In genomic region chr2:39003512-39003911, GRCm38 (mm10) we compare ENCODE assay signal across 8 mouse cellular contexts. TPM values are rescaled to one million over a fixed set of nuclear protein-coding genes. Genes with fewer than 3 reads are reported as not detected.
DNase-seq lines count a peak whose midpoint lies in the region; ATAC-seq and TF ChIP-seq lines count a peak whose summit lies in the region.

No protein-coding gene starts in this region.

- intact Hi-C loops in left cerebral cortex, postnatal 14 days (cut with DNase I): no loop called here

- H3K27ac ChIP-seq in forebrain, embryonic 14.5 days (ENCODE audit: low read depth, low read length): no peak overlapping the region
- H3K27ac ChIP-seq in liver, embryonic 14.5 days: peak overlapping the region; percentile 42

- peaks cover 46% of the 10 kb centered on the region for H3K36me3 ChIP-seq in forebrain, embryonic 14.5 days (ENCODE audit: control insufficient read depth, insufficient read depth, low read length)
- H3K36me3 ChIP-seq in liver, embryonic 14.5 days (replicated peaks; ENCODE audit: control insufficient read depth, insufficient read depth, low read depth): peaks cover 35% of the 10 kb centered on the region

- peaks cover 22% of the 10 kb centered on the region for H3K4me1 ChIP-seq in forebrain, embryonic 14.5 days (ENCODE audit: control insufficient read depth, insufficient read depth, low read length)
- peaks cover 23 to 37% of the 10 kb centered on the region in 2 experiments for H3K4me1 ChIP-seq in liver, embryonic 14.5 days (replicated peaks; ENCODE audit: control insufficient read depth in 2 of 2, insufficient read depth in 2 of 2, low read length in 1 of 2)

- H3K4me2 ChIP-seq in forebrain, embryonic 14.5 days (ENCODE audit: low read length): peak overlapping the region; percentile 94
- peak overlapping the region; percentile 98 for H3K4me2 ChIP-seq in liver, embryonic 14.5 days (ENCODE audit: low read depth)

- ATAC-seq in forebrain, embryonic 14.5 days: no peak
- no peak for ATAC-seq in liver, embryonic 14.5 days (ENCODE audit: insufficient read depth)

- peak overlapping the region; percentile 88; the same call in 1 of the 2 replicates for H3K9ac ChIP-seq in forebrain, embryonic 14.5 days (ENCODE audit: low read length)
- peak overlapping the region; percentile 87 for H3K9ac ChIP-seq in liver, embryonic 14.5 days (replicated peaks)

- peak overlapping the region; percentile 71 for H3K4me3 ChIP-seq in forebrain, embryonic 14.5 days (ENCODE audit: low read depth, low read length)
- peak overlapping the region; percentile 91 to 95 for H3K4me3 ChIP-seq in liver, embryonic 14.5 days (ENCODE audit: insufficient read depth in 1 of 2, low read depth in 2 of 2, low read length in 2 of 2)

- DNase-seq in cerebellum, adult 11-12 months: peak; percentile 20
- no peak for DNase-seq in cerebellum, postnatal 4 days (ENCODE audit: low spot score in 2 of 2)
- DNase-seq in 3T3-L1 (ENCODE audit: low read depth, low spot score): peak; percentile 29
- no peak for DNase-seq in forebrain, embryonic 14.5 days (ENCODE audit: low spot score)
- no peak for DNase-seq in liver, embryonic 14.5 days (ENCODE audit: low read depth in 3 of 3, low spot score in 3 of 3)
- no peak for DNase-seq in urinary bladder, postnatal 14 days (ENCODE audit: low spot score)
- no peak for DNase-seq in cerebellum, adult 18-20 months
- DNase-seq in left cerebral cortex, postnatal 14 days (ENCODE audit: low spot score in 2 of 2): no peak

- no peak for TF ChIP-seq CTCF in liver, embryonic 14.5 days (IDR thresholded peaks at IDR 0.05; ENCODE audit: low read depth)

- H3K27me3 ChIP-seq in forebrain, embryonic 14.5 days (replicated peaks; ENCODE audit: control insufficient read depth, insufficient read depth, low read length): no peaks in the 10 kb centered on the region
- no peaks in the 10 kb centered on the region for H3K27me3 ChIP-seq in liver, embryonic 14.5 days (ENCODE audit: control insufficient read depth, insufficient read depth, low read length)

- WGBS in forebrain, embryonic 14.5 days: 73% methylated on average over 5 of the region's 5 CpGs
- WGBS in liver, embryonic 14.5 days (ENCODE audit: insufficient replicate concordance): 24% methylated on average over 5 of the region's 5 CpGs

- no peaks in the 10 kb centered on the region for H3K9me3 ChIP-seq in forebrain, embryonic 14.5 days (replicated peaks; ENCODE audit: control insufficient read depth, low read length)
- no peaks in the 10 kb centered on the region for H3K9me3 ChIP-seq in liver, embryonic 14.5 days (ENCODE audit: control insufficient read depth, low read length)

- TF ChIP-seq EP300 in liver, embryonic 14.5 days (IDR thresholded peaks at IDR 0.05; ENCODE audit: low read depth): no peak

RNA-seq across cellular contexts. Expression of gene Arpc5l, which starts 1.6 kb away (rescaled TPM):
- polyA plus RNA-seq in forebrain, embryonic 14.5 days (2014; fragmentation: Nextera tagmentation; extraction: Ambion mirVana): 142 and 144 TPM in 2 replicates
- 14.9 and 29.8 TPM in 2 replicates for polyA plus RNA-seq in liver, embryonic 14.5 days (2012; rRNA removed)
- 54.1 and 55.5 TPM in 2 replicates for polyA plus RNA-seq in liver, embryonic 14.5 days (2014; fragmentation: Nextera tagmentation; extraction: Ambion mirVana)
- total RNA-seq in left cerebral cortex, postnatal 14 days (2021): 100 to 1,000 TPM; 100 to 107 TPM

RNA-seq across cellular contexts. Expression of gene Rpl35, which starts 1.9 kb away (rescaled TPM):
- polyA plus RNA-seq in forebrain, embryonic 14.5 days (2014; fragmentation: Nextera tagmentation; extraction: Ambion mirVana): 779 and 875 TPM in 2 replicates
- 286 and 465 TPM in 2 replicates for polyA plus RNA-seq in liver, embryonic 14.5 days (2012; rRNA removed)
- 699 and 714 TPM in 2 replicates for polyA plus RNA-seq in liver, embryonic 14.5 days (2014; fragmentation: Nextera tagmentation; extraction: Ambion mirVana)
- 100 to 1,000 TPM; 234 to 241 TPM for total RNA-seq in left cerebral cortex, postnatal 14 days (2021)

RNA-seq across cellular contexts. Expression of gene Wdr38, which starts 6.2 kb away (rescaled TPM):
- 1.4 and 1.8 TPM in 2 replicates for polyA plus RNA-seq in forebrain, embryonic 14.5 days (2014; fragmentation: Nextera tagmentation; extraction: Ambion mirVana)
- 0.29 and 0.42 TPM in 2 replicates for polyA plus RNA-seq in liver, embryonic 14.5 days (2012; rRNA removed)
- 0.29 and 0.58 TPM in 2 replicates for polyA plus RNA-seq in liver, embryonic 14.5 days (2014; fragmentation: Nextera tagmentation; extraction: Ambion mirVana)
- total RNA-seq in left cerebral cortex, postnatal 14 days (2021): under 1 TPM; 0.40 to 0.51 TPM

Comparison
In these comparisons a context has a peak if more than half of its experiments do, and no peak if none do; other contexts are left out.
1. DNase-seq: peak in cerebellum, adult 11-12 months (single experiment) and 3T3-L1 (single experiment); none in cerebellum, postnatal 4 days (0 of 2), forebrain, embryonic 14.5 days (single experiment), liver, embryonic 14.5 days (0 of 3), urinary bladder, postnatal 14 days (single experiment), cerebellum, adult 18-20 months (0 of 2) and left cerebral cortex, postnatal 14 days (0 of 2).